Mouse (Mus musculus) mouse trophoblast stem cell (cell line): ENCODE measurements around the gene Prep.
"Not testable (repeated sequence)": the region's sequence is repeated elsewhere in the genome, so short reads cannot be mapped to it uniquely, and the experiment has no call there.

ENCODE experiments used
- in situ Hi-C, 2 experiments: fragments of 300-500 bp; cut with MseI, MboI; formaldehyde crosslinking; loops; 2 replicates in 1 of 2; 3 replicates in 1 of 2; pipeline ENCODE4 v1.15.1; 2025

The Prep gene

DNA sequence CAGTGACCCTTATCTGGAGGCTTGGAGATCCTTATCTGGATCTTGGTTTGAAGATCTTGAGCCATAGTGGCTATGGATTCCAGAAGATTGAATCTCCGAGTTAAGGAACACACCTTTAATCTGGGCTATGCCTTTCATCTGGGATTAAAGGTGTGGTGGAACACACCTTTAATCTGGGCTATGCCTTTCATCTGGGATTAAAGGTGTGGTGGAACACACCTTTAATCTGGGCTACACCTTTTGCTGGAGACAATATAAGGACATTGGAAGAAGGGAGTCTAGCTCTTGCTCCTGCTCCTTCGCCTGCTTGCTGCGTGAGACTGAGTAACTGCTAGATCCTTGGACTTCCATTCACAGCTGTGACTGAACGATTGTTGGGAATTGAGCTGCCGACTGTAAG is 110.8 kb downstream of the Prep start, which contains the start of gene Popdc3:
Gene Popdc3 (plus strand): TSS at position 301 of the 400 bp plus-strand sequence.
- in situ Hi-C loops = not testable (repeated sequence)

- in situ Hi-C loops = no loop called here
Measured at GRCm38 (mm10) chr10:45180677-45181326, 113.8 kb downstream of the Prep start.

DNA sequence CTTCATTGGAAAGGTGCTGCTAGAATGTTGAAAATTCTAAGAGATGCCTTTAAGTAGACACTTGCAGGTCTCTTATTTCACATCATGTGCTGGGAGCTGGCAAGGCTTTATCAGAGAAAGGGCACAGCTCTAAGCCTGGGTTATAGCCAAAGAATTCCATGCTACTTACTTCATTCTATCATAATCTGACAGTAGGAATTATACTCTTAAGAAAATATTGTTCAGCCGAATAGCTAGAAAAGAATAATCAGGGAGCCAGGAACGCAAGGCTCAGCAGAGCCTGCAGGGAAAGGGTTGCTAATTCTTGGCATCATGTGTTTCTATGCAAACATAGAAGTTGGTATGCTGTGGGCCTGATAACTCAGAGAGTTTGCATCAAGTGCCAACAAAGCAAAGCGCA is 114.3 kb downstream of the Prep start:
- in situ Hi-C loops = no loop called here

- in situ Hi-C loops = no loop called here
Measured at GRCm38 (mm10) chr10:45185457-45185856, 118.5 kb downstream of the Prep start.

DNA sequence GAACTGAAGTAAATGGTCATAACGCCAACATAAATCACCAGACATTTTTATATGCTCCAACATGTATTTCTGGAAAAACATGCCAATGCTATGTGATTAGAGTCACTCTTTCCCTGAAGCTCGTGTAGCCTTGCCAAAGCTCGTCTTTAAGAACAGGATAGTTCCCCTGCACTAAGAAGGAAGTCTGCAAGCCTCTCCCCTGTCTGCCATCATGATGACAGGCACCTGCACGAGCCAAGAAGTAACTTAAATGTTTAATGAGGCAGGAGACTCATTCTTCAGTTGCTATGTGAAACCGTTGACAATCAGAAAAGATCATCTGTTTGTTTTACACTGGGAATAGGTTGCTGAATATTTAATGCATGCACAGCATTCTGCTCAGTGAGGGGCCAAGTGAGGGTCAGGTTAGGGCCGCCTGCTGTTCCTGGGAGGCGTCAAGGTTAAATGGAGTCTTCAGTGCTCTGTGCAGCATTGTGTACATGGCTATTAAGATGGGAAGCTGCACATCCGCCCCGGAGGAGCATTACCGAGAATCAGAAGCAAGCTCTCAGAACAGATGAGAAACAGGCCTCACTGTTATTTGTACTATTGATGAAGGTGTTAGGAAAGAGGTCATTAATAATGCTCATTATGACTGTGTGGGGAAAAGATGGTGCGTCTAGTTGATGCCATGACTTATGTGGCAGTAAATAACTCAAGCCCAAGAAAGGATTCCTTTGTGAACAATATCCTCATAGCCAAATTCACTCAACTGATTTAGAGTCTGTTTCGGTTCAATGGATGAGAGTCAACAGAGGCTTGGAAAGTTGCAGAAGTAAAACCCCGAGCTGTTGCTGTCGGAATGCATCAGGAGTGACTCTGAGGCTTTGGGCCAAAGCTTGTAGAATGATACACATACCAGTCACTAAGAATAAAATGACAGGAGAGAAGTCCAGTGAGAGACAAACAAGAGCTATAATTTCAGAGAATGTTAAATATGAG is 126.6 kb downstream of the Prep start:
- in situ Hi-C loops = no loop called here

GRCm38 (mm10) chr10:45194531-45194930 is 127.5 kb downstream of the Prep start:
- in situ Hi-C loops = no loop called here

DNA sequence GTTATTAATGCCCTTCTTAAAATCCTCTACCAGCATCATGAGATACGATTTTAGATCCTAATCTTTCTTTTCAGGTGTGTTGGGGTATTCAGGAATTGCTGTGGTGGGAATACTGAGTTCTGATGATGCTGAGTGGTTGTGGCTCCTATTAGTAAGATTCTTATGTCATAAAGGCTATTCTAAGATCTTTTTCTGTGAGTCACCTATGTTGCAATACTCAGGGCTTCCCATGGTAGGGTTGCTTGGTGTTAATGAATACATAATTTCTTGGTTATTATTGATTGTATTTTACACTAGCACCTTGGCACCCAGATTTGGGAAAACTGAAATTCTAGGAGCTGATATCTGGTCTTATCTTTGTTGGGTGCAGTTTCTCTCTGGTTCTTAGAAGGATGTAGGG is 137.6 kb downstream of the Prep start:
- in situ Hi-C loops = no loop called here

DNA sequence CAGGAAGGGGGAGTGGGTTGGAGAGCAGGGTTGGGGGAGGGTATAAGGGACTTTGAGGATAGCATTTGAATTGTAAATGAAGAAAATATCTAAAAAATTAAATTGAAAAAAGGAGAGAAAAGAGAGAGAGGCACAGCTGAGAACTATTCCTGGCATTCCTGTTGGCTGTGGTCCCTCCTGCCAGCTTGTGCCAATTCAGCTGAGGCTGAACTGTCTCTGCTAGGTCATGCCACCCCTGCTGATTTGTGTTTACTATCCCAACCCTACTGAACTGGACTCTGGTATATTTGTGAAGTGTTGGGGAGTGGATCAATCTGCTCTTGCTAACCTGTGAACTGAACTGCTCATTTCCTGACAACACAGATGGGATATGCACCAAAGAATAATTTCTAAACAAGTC is 143.2 kb downstream of the Prep start:
- in situ Hi-C loops = no loop called here

GRCm38 (mm10) chr10:45216676-45217075 is 149.7 kb downstream of the Prep start:
- in situ Hi-C loops = no loop called here
